Mouse (Mus musculus): ENCODE measurements at regions not wholly inside any gene's neighbourhood (a gene's known extent, or its start where the extent isn't known, plus 50 kb on each side); places are given as distances from the start of the nearest gene placed in this dataset.

DNA sequence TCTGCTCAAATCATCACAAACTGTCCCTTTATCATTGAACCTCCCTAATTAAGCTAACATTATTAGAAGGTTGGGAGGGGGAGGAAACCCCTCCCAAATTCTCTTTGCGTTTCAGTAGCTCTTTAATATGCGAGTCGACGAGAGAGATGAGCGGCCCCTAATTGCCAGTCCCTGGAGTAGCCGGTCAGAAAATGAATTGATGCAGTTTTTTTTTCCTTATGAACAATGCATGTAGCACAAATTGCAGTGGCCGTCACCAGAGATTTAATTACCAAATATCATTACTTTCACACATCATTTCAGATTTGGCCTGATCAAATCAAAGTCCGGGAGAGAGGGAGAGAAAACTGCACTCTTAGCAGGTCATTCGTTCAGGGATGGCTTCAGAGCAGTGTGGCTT is 61.1 kb upstream of the Top1 start:
- DNase-seq (ENCODE audit: low spot score in 2 of 2), result no peak

DNA sequence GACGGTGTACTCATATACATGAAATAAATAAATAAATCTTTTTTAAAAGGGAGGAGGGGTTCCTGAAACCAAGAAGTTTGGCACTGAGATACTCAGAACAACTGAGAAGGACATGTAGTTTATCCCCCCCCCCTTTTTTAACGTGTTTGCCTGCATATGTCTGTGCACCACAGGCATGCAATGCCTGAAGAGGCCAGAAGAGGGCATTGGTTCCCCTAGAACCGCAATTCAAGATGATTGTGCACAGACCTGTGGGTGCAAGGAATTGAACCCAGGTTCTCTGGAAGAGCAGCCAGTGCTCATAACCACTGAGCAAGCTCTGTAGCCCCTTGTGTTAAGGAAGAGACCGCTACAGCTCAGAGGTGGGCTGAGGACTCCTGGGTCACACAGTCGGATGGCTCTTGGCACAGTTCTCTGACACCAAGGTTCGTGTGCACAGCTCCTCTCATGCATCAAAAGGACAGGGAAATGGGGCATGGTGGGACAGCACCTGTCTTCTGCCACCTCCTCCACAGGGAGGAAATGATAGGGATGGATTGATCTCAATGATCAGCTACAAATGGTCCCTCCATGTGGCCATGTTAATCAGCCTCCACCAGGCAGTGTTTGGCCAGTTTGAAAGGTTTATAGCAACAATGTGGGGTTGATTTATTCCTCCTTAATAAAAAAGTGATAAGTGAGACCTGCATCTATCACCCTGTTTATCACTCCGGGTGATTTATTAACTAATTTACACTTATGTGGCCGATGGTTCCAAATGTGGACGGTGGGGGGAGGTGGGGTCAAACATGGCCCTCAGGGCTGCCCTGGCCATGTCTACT is 58.5 kb upstream of the Top1 start:
- DNase-seq (ENCODE audit: low spot score in 2 of 2), result no peak

DNA sequence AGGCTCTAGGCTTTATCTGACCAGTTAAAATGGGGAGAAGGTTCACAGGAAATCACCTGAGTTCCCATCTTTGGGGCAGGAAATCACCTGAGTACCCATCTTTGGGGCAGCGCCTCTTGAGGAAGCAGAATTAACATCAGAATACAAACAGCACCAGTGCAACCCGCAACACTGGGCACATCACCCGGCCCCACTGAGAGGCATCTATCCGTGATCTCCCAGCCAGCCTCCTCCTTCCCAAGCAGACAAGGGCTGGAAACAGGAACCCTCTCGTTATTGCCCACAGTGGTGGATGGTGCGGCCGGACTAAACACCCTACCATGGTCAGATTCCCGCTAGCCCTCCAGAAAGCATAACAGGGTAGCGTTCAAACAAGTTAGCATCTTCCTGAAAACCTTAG is 57.3 kb upstream of the Top1 start:
- DNase-seq (ENCODE audit: low spot score in 2 of 2), result no peak

DNA sequence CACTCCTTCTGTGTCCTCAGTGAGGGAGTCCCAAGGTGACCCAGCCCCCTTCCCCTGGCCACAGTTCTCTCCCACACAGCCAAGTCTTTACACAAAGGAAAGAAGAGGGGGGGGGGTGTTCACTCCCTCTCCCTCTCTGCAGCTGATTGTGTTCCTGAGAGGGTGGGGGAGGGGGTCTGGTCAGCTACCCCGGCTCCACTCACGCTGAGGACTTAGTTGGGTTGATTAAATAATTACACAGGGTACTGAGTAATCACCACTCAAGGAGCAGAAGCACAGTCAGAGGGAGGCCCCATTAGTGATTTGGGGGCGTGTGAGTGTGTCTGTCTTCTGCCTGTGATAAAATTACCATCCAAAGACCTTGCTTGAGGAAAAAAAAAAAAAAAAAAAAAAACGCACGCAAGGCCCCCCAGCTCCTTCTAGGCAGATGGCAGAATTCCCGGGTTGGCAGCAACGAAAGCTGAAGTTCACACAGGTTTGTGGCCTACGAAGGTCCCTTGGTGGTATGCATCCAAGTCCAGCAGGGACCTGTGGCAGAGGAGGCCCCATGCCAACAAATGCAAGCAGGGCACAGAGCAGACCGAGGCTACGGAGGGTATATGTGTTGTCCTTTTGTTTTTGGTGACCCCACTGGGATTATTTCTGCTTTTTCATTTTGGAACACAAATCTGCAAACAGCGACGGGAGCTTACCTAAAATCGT is 55.3 kb upstream of the Top1 start:
- DNase-seq (ENCODE audit: low spot score in 2 of 2), result no peak

GRCm38 (mm10) chr2:160591446-160592180 is 54.1 kb upstream of the Top1 start:
- DNase-seq (ENCODE audit: low spot score in 2 of 2), result no peak

DNA sequence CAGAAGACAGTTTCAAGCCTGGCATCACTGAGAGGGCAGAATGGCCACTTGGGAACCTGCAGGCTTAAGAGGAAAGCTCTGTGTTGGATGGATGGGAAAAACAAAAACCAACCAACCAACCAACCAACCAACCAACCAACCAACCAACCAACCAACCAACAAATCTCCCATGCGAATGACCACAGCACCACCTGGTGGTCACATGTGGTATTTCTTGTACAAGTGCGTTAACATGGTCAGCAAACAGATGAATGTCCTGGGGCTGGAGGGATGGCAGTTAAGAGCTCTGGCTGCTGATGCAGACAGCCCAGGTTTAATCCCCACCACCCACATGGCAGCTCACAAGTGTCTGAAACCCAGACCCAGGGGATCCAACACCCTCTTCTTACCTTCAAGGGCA is 52.7 kb upstream of the Top1 start:
- peak; percentile 34 to 76 for DNase-seq (ENCODE audit: low spot score in 2 of 2)
